Mouse (Mus musculus) midbrain, embryonic 13.5 days (tissue): ENCODE data around the gene Myl4. TPM values are rescaled to one million over a fixed set of nuclear protein-coding genes. Genes with fewer than 3 reads are reported as not detected.

Source experiments
- ATAC-seq: fragments of 200-750 bp; cut with Nextera tagmentation; 2 replicates; pipeline ENCODE4 v1.8.0; 2017; ENCODE audit warnings: mild to moderate bottlenecking, moderate TSS enrichment, moderate library complexity
- H3K27ac ChIP-seq: fragments of 300-500 bp; sonication (generic); 2 replicates; pipeline ENCODE4 v1.5.1; 2015; ENCODE audit warnings: inconsistent platforms, mild to moderate bottlenecking, moderate library complexity
- H3K27me3 ChIP-seq: fragments of 300-500 bp; sonication (generic); 2 replicates; pipeline ENCODE4 v1.6.1; 2015; ENCODE audit warnings: mild to moderate bottlenecking, inconsistent platforms
- H3K36me3 ChIP-seq: fragments of 300-500 bp; sonication (generic); 2 replicates; pipeline ENCODE4 v1.6.1; 2015; ENCODE audit warnings: mild to moderate bottlenecking, inconsistent platforms
- H3K4me1 ChIP-seq: fragments of 300-500 bp; sonication (generic); replicated peaks from 2 replicates; pipeline ENCODE4 v1.6.1; 2015; ENCODE audit warnings: inconsistent platforms
- H3K4me2 ChIP-seq: fragments of 300-500 bp; sonication (generic); replicated peaks from 2 replicates; pipeline ENCODE4 v1.6.1; 2015; ENCODE audit warnings: moderate library complexity, mild to moderate bottlenecking, inconsistent platforms
- H3K4me3 ChIP-seq: fragments of 300-500 bp; sonication (generic); replicated peaks from 2 replicates; pipeline ENCODE4 v1.5.1; 2015; ENCODE audit warnings: mild to moderate bottlenecking, inconsistent platforms
- H3K9ac ChIP-seq: fragments of 300-500 bp; sonication (generic); replicated peaks from 2 replicates; pipeline ENCODE4 v1.6.1; 2015; ENCODE audit warnings: mild to moderate bottlenecking, inconsistent platforms
- H3K9me3 ChIP-seq: fragments of 300-500 bp; sonication (generic); 2 replicates; pipeline ENCODE4 v1.6.1; 2016; ENCODE audit warnings: mild to moderate bottlenecking, inconsistent platforms
- WGBS: fragments of 180-500 bp; shearing (Covaris S2); methylation state at CpG from one replicate; pipeline ENCODE4 v1.1.7; 2015; 5-methylcytosine and 5-hydroxymethylcytosine counted together
- polyA plus RNA-seq: library from polyadenylated mRNA; unstranded; fragments of >200 nt; fragmentation: Nextera tagmentation; extraction: Ambion mirVana; gene quantifications from 2 replicates; pipeline ENCODE4 v1.2.1, GENCODE M21; 2015

The Myl4 gene
- polyA plus RNA-seq, 1 experiment from 2014 or later = 2.1 TPM

DNA sequence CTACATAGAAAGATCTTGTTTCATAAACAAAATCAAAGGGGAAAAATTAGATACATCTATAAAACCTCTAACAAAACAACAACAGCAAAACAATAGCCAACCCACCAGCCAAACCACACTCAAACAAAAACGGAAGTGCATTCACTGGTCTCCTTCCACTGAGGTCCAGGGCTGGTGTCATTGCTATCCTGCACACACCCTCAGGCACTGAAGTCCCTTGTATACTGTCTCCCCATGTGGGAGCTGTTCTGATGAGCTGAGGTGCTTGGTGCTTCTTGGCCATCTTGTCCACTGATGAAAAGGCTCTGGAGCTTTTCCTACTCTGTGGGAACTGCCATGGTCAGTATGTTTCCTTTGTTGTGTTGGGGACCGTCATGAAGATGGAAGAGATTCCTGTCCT, 38.0 kb downstream of the Myl4 start:
- Histone ChIP-seq H3K4me2 (no peak overlapping the region), H3K36me3 (no peaks in the 10 kb centered on the region), H3K27ac (no peak overlapping the region), H3K9me3 (0 out of 2 replicates have a peak, but pooled peaks cover 7% of the 10 kb centered on the region), H3K27me3 (no peaks in the 10 kb centered on the region), H3K4me1 (no peaks in the 10 kb centered on the region), H3K9ac (no peak overlapping the region), H3K4me3 (no peak overlapping the region)
- no peak for ATAC-seq
- WGBS = 94% methylated on average over 2 of the region's 2 CpGs

DNA sequence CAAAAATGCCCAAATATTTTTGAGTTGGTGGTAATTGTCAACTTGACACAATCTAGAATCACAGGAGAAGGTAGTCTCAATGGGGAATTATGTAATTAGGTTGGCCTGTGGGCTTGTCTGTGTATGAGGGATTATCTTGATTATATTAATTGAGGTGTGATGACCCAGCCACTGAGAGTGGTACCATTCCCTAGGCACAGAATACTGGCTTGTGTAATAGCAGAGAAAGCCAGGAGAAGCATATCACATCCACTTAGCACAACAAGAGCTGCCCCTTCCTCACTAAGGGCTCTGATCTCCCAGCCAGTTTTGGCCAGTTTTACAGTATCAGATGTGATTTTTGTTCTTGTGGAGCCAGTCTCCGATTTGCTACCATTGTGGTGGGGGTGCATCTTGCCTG, 39.1 kb downstream of the Myl4 start:
- Histone ChIP-seq H3K36me3 (no peaks in the 10 kb centered on the region), H3K9ac (no peak overlapping the region), H3K4me3 (no peak overlapping the region), H3K4me2 (no peak overlapping the region), H3K27ac (no peak overlapping the region), H3K27me3 (no peaks in the 10 kb centered on the region), H3K4me1 (no peaks in the 10 kb centered on the region), H3K9me3 (0 out of 2 replicates have a peak, but pooled peaks cover 7% of the 10 kb centered on the region)
- 72% methylated on average over 1 of the region's 1 CpGs for WGBS
- no peak for ATAC-seq

DNA sequence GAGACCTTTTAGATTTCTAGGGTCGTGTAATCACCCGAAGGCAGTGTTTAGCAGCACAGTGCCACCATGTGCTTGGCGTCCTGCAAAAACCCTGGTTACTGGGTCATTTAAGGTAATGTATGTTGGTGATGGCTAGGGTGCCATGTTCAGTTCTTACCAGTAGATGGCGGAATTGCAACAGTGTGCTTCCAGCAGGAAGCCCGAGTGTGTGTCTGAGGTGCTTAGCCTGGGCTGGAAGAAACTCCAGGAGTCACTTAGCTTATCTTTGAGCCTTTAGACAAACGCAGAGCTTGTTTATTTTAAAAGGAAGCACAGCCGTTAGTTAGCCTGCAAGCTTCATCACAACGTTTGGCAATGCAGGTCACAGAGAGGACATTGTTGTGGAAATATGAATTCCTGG, 39.7 kb downstream of the Myl4 start:
- H3K27ac ChIP-seq = no peak overlapping the region
- 0 out of 2 replicates have a peak, but pooled peaks cover 7% of the 10 kb centered on the region for H3K9me3 ChIP-seq
- H3K4me2 ChIP-seq = no peak overlapping the region
- H3K27me3 ChIP-seq = no peaks in the 10 kb centered on the region
- 6% methylated on average over 8 of the region's 8 CpGs for WGBS
- H3K36me3 ChIP-seq = no peaks in the 10 kb centered on the region
- H3K4me3 ChIP-seq = no peak overlapping the region
- no peak overlapping the region for H3K9ac ChIP-seq
- peak; percentile 82 for ATAC-seq
- H3K4me1 ChIP-seq = no peaks in the 10 kb centered on the region

DNA sequence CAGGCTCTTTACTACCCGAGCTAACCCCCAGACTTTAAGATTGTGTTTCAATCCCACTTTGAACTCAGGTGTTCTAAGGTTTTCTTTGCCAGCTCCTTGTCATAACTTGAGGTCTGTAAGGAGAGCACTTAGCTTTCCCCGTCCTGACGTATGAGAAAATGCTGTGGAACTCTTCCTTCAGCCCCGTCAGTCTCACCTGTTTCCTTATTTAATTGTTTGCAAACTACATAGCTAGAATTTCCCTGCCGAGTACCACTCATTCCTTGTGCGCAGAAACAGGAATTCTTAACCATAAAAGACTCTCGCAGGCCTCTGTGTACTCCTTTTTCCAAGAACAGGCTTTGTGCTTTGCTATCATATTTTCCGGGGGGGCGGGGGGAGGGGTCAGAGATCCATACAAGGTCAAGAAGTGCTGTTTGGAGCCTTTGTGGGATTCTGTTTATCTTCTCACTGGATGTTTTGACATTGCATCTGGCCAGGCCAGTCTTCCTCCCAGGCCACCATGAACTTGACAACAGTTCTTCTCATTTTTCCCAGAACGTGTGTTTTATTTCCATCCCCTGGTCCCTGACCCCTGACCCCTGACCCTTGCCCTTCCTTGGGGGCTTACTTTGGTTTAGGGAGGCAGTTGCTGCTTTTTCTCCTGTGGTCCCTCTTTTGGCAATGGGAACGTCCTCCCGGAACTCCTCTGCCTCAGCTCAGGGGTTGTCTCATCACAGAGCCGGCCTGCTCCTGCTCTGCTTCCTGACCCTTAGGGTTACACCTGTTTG, 41.8 kb downstream of the Myl4 start:
- H3K9ac ChIP-seq = no peak overlapping the region
- no peak overlapping the region for H3K27ac ChIP-seq
- H3K4me2 ChIP-seq = no peak overlapping the region
- WGBS = 83% methylated on average over 13 of the region's 13 CpGs
- no peaks in the 10 kb centered on the region for H3K27me3 ChIP-seq
- H3K36me3 ChIP-seq = no peaks in the 10 kb centered on the region
- H3K4me1 ChIP-seq = no peaks in the 10 kb centered on the region
- ATAC-seq = no peak
- H3K9me3 ChIP-seq = 0 out of 2 replicates have a peak, but pooled peaks cover 7% of the 10 kb centered on the region
- no peak overlapping the region for H3K4me3 ChIP-seq

DNA sequence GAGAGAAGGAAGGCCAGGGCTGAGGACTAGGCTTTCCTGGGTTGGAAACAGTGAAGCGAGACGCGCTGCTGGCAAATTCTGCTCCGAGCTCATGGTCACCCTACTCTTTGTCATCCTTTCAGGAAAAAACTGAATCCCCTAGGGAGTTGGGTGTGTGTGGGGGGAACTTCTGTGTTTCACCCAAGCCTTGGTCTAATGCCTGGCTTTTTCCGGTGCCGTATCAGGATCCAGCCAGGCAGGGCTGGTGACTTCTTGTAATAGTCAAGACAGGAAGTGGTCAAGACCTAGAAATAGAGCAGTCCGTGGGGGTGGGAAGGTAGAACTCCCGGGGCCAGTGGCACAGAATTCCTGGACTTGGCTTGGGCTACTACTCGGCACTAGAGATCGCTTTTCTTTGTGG, 45.9 kb downstream of the Myl4 start:
- no peaks in the 10 kb centered on the region for H3K27me3 ChIP-seq
- H3K27ac ChIP-seq = no peak overlapping the region
- H3K4me3 ChIP-seq = no peak overlapping the region
- no peaks in the 10 kb centered on the region for H3K9me3 ChIP-seq
- no peaks in the 10 kb centered on the region for H3K36me3 ChIP-seq
- ATAC-seq = no peak
- no peak overlapping the region for H3K4me2 ChIP-seq
- 82% methylated on average over 10 of the region's 10 CpGs for WGBS
- H3K9ac ChIP-seq = no peak overlapping the region
- H3K4me1 ChIP-seq = no peaks in the 10 kb centered on the region

DNA sequence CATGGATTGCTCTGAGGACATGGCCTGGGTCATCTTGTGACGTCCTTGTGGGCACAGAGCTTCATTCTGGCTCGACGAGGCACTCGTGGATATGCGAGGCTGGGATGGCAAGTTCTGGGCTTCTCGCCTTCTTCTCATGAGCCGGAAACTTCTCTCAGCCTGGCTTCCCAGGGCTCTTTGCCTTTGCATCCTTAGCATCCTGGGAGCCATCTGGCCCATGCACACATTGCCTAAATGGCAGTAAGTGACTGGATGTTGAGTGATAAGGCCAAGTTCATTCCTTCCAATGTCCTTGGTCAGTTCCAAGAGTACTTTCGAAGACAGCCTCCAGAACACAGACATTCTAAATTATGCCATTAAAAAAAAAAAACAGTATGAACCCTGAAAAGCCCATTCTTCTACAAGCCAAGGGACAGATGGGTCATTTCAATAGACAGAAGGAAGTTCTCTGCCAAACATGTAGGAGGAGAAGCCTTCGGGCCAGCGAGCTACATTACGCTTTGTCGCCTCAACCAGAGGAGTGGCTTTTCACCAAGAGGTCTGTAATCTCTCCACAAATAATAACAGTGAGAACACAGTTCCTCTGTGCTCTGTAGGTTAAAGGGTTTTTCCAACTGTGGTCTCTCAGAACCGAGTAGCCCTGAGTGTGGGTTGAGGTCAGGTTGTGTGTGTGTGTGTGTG, 48.9 kb downstream of the Myl4 start:
- Histone ChIP-seq H3K27me3 (no peaks in the 10 kb centered on the region), H3K9ac (no peak overlapping the region), H3K27ac (no peak overlapping the region), H3K36me3 (no peaks in the 10 kb centered on the region), H3K4me2 (no peak overlapping the region), H3K4me1 (no peaks in the 10 kb centered on the region), H3K4me3 (no peak overlapping the region), H3K9me3 (no peaks in the 10 kb centered on the region)
- no peak for ATAC-seq
- 84% methylated on average over 13 of the region's 13 CpGs for WGBS

DNA sequence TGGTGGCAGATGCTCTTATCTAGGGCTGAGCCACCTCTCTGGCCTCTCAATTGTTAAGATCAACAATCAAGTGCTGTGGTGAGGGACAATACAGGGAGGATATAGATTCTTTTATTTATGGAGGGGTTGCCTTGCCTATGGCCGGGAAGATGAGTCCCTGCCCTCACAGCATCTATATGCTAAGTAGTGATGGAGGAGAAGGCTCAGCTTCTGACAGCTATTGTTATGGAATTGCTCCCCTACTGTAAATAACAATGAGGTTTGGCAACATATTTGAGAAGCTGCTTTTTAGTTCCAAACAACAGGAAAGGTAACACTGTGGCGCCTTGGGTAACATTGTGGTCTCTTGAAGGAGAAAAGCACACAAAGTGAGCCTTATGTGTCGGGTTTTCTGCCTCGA, 50.2 kb downstream of the Myl4 start:
- 59% methylated on average over 4 of the region's 4 CpGs for WGBS
- Histone ChIP-seq H3K27me3 (no peaks in the 10 kb centered on the region), H3K4me1 (no peaks in the 10 kb centered on the region), H3K9me3 (no peaks in the 10 kb centered on the region), H3K9ac (no peak overlapping the region), H3K36me3 (no peaks in the 10 kb centered on the region), H3K4me2 (no peak overlapping the region), H3K4me3 (no peak overlapping the region), H3K27ac (no peak overlapping the region)
- no peak for ATAC-seq

DNA sequence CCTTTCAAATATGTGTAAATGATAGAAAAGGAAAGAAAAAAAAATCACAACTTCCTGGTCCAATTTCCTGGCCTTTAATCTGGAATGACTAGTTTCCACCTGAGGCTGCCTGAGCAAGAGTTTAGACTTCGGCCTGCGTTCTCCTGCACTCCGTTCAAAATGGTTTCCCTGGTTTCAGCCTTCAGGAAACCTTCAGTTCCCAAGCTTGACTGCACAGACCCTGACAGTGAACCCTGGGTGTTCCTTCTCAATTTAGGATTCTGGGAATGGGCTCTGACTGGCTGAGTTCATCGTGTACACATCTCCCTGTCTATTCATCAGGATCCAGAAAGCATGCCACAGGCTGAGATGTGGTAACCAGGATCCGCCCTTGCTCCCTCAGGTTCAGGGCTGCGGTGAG, 53.7 kb downstream of the Myl4 start:
- ATAC-seq = no peak
- Histone ChIP-seq H3K9me3 (no peaks in the 10 kb centered on the region), H3K4me1 (peaks cover 10% of the 10 kb centered on the region; the same call in 1 of the 2 replicates), H3K27ac (no peak overlapping the region), H3K36me3 (no peaks in the 10 kb centered on the region), H3K4me2 (no peak overlapping the region), H3K4me3 (no peak overlapping the region), H3K27me3 (peaks cover 22% of the 10 kb centered on the region), H3K9ac (no peak overlapping the region)
- 52% methylated on average over 6 of the region's 6 CpGs for WGBS

DNA sequence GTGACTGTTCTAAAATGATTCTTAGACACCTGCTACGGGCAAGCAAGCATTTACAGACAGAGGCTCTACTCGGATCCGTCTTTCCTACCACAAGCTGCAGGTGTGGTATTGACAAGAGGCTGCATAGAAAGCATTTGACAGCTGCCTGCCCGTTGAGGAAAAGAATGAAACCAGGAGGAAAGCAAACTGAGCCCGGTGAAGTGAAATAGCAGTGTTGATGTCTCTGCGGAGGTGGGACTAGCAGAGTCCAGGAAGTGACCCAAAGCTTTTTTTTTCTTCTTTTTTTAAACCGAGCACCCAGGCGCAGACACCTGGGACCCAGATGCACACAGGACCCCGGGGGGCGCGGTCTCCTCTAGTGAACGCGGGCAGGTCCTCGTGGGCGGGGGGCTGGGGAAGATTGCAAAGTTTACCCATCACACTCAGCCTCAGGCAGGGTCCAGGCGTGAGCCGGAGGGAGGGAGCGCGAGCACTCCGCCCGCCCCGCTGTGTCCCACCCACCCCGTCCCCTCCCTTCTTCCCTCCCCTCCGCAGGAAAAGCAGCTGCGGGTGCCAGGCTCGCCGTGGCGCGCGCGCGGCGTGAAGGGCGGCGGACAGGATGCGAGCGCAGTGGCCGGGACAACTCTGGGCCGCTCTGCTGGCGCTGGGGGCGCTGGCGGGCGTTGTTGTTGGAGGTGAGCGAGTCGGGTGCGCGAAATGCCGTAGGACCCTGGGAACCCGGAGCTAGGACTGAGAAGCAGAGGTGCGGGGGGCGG, 57.2 kb downstream of the Myl4 start, which contains the start of gene Itgb3:
TSS of gene Itgb3 (plus strand) at position 510 of the 755 bp plus-strand sequence.
- Histone ChIP-seq H3K4me3 (peak within 1 kb of the TSS; percentile 53), H3K9ac (peak within 1 kb of the TSS; percentile 67), H3K9me3 (no peaks in the 10 kb centered on the region), H3K4me1 (peaks cover 10% of the 10 kb centered on the region; the same call in 1 of the 2 replicates), H3K27me3 (peaks cover 43% of the 10 kb centered on the region), H3K27ac (no peak within 1 kb of the TSS), H3K4me2 (peak within 1 kb of the TSS; percentile 78), H3K36me3 (no peaks in the 10 kb centered on the region)
- peak; percentile 91 for ATAC-seq
- under 1% methylated on average over 51 of the region's 51 CpGs for WGBS

DNA sequence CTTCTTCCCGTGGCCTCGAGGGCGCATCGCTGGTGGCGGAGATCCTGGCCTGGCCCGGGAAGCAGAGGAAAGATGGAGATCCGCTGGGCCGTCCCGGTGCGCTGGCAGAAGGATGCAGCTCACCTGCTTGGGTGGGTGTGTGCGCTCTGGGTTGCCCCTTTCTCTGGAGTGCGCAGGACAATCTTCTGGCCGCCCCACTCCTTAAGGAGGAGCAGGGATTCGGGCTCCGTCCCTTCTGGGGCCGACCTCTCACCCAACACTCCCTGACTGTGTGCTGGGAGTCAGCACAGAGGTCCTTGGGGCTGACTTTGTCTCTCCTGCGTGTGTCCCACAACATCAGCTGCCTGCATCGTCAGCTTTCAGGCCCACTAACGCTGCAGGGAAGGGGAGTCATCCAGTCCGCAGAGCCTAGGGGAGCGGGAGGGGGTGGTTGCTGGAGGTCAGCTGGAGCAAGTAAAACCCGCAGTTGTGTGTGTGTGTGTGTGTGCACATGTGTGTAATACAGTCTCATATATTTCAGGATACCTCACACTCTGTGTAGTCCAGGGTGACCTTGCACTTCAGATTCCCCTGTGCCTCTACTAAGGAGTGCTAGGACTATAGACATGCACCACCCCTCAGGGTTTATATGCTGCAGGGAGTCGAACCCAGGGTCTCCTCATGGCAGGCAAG, 57.9 kb downstream of the Myl4 start:
- no peaks in the 10 kb centered on the region for H3K36me3 ChIP-seq
- peak overlapping the region; percentile 78 for H3K4me2 ChIP-seq
- ATAC-seq = peak; percentile 74; the same call in 1 of the 2 replicates
- H3K4me1 ChIP-seq = peaks cover 10% of the 10 kb centered on the region; the same call in 1 of the 2 replicates
- no peaks in the 10 kb centered on the region for H3K9me3 ChIP-seq
- H3K27me3 ChIP-seq = peaks cover 43% of the 10 kb centered on the region
- peak overlapping the region; percentile 53 for H3K4me3 ChIP-seq
- 2% methylated on average over 21 of the region's 23 CpGs for WGBS
- no peak overlapping the region for H3K27ac ChIP-seq
- H3K9ac ChIP-seq = peak overlapping the region; percentile 67

DNA sequence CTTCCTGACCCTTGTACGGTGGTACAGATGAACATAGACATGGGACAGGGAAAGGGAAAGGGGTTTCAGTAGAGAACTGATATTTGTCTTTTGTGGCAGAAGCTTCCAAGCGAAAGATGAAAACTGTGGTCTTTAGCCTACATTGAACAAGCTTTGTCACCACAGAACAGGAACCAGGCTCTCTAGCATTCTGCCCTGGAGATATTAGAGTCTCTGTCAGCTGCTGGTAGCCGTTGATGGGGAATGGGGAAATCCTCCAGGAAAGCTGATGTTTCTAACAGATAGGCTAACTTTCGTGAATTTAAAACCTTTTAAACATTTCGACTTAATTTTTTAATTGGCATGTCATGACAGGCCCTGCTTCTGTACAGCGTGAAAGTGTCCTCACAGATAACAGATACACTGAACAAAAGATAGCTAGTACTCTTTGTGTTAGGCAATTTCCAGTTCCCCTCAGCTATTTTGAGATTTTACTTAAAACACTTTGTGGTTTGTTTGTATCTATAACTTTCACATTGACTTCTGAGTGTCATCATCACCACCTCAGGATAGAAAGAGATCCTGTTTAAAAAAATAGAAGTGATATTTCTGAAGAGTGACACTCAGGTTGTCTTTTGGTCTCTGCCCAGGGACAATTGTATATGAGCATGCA, 58.7 kb downstream of the Myl4 start:
- no peak overlapping the region for H3K27ac ChIP-seq
- H3K4me2 ChIP-seq = 0 out of 2 replicates have a peak overlapping the region, but pooled peaks have one; percentile 78
- H3K27me3 ChIP-seq = peaks cover 43% of the 10 kb centered on the region
- no peak for ATAC-seq
- peaks cover 10% of the 10 kb centered on the region; the same call in 1 of the 2 replicates for H3K4me1 ChIP-seq
- WGBS = 70% methylated on average over 6 of the region's 6 CpGs
- H3K9ac ChIP-seq = no peak overlapping the region
- no peak overlapping the region for H3K4me3 ChIP-seq
- H3K36me3 ChIP-seq = no peaks in the 10 kb centered on the region
- no peaks in the 10 kb centered on the region for H3K9me3 ChIP-seq
